Mouse (Mus musculus): Measurements from ENCODE around the gene Rps27. TPM values are rescaled to one million over a fixed set of nuclear protein-coding genes. Genes with fewer than 3 reads are reported as not detected.
A peak's percentile ranks its signal among the peaks of the same experiment; 100 is the strongest.

The Rps27 gene
- polyA plus RNA-seq, 1 experiment from 2014 or later: 1,443 TPM

- H3K9ac ChIP-seq (replicated peaks): no peak overlapping the region
- no peaks in the 10 kb centered on the region for H3K27me3 ChIP-seq
- no peaks in the 10 kb centered on the region for H3K9me3 ChIP-seq
- no peak overlapping the region for H3K4me2 ChIP-seq
- ATAC-seq (ENCODE audit: insufficient number of reproducible peaks, insufficient read depth, low FRiP score, low TSS enrichment, low read depth): no peak
- no peak overlapping the region for H3K4me3 ChIP-seq (replicated peaks)
- H3K27ac ChIP-seq: no peak overlapping the region
- peaks cover 26% of the 10 kb centered on the region for H3K36me3 ChIP-seq
- H3K4me1 ChIP-seq (replicated peaks): peaks cover 28% of the 10 kb centered on the region
- WGBS: 84% methylated on average over 6 of the region's 6 CpGs
Observed at GRCm38 (mm10) chr3:90250791-90251190, 37.3 kb upstream of the Rps27 start.

DNA sequence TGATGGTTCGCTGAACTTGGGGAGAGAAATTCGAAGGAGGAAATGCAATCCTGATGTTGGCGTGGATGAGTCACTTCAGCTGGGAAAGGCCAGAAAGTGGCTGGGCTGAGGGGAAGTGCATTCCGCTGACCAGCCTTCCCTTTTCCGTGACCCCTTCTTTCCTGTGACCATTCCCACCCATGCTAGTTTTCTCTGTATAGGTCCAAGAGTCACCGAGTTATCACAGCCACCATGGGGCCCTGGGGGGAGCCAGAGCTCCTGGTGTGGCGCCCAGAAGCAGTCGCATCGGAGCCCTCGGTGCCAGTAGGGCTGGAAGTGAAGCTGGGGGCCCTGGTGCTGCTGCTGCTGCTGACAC is 35.3 kb upstream of the Rps27 start:
- Histone ChIP-seq H3K4me1 (replicated peaks) (peaks cover 21% of the 10 kb centered on the region), H3K9ac (replicated peaks) (peak overlapping the region; percentile 65), H3K27ac (peak overlapping the region; percentile 95), H3K4me2 (peak overlapping the region; percentile 80), H3K9me3 (no peaks in the 10 kb centered on the region), H3K4me3 (replicated peaks) (peak overlapping the region; percentile 61), H3K27me3 (no peaks in the 10 kb centered on the region), H3K36me3 (peaks cover 26% of the 10 kb centered on the region)
- no peak for ATAC-seq (ENCODE audit: insufficient number of reproducible peaks, insufficient read depth, low FRiP score, low TSS enrichment, low read depth)
- WGBS: 5% methylated on average over 10 of the region's 10 CpGs

DNA sequence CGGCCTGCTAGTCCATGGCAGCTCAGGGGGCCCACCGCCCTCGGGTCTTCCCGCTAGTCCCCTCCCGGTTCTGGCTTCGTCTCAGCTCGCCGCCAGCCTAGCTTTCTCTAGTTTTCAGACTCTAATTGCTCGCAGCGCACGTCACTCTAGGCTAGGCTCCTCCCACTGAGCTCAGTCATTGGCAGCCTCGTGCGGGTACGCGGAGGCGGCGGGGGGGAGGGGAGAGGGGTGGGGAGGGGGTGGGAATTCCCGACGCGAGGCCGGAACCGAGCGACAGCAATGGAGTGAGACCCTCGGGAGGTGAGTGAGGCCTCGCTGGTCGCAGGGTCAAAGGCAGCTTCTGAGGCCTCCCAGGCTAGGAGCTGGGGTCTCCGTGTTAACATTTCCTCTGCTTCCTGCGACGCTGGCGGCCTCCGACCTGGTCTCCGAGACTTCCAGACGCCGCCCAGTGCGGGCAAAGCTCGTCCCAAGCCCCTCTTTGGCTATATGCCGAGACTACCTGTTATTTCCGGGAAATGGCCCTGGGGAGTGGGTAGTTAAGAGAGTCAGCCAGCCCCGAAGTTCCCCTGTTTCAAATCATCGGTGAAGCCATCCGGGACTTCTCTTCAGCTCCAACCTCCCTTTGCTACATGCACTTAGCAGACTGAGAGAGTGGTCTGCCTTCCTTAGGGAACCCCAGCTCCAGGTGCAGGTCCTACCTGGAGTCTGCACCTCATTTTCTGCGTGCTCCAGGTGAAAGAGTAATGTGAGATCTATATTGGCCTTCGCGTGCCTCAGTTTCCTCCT is 34.7 kb upstream of the Rps27 start, which contains the start of gene Slc39a1:
Slc39a1 (plus strand) TSS at position 213 of the 786 bp plus-strand sequence.
- Histone ChIP-seq H3K27me3 (no peaks in the 10 kb centered on the region), H3K4me1 (replicated peaks) (peaks cover 21% of the 10 kb centered on the region), H3K4me2 (peak within 1 kb of the TSS; percentile 80), H3K36me3 (peaks cover 26% of the 10 kb centered on the region), H3K9ac (replicated peaks) (peak within 1 kb of the TSS; percentile 65), H3K9me3 (no peaks in the 10 kb centered on the region), H3K27ac (peak within 1 kb of the TSS; percentile 95), H3K4me3 (replicated peaks) (peak within 1 kb of the TSS; percentile 61)
- WGBS: 0% methylated on average over 44 of the region's 44 CpGs
- peak; percentile 90 for ATAC-seq (ENCODE audit: insufficient number of reproducible peaks, insufficient read depth, low FRiP score, low TSS enrichment, low read depth)

DNA sequence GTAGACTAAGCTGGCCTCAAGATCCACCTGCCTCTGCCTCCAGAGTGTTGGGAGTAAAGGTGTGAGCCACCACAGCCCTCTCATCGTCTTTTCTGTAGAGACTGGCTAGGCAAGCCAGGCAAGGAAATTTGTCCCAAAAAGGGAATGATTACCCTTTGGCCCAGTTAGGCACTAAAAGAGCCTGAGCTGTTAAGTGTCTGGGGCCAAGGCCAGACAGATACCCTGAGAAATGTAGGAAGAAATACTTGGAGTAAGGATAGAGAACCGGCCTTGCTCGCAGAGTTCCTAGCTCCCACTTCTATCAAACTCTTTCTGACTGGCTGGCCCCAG is 34.1 kb upstream of the Rps27 start:
- peaks cover 24% of the 10 kb centered on the region for H3K4me1 ChIP-seq (replicated peaks)
- H3K27ac ChIP-seq: peak overlapping the region; percentile 95
- peaks cover 26% of the 10 kb centered on the region for H3K36me3 ChIP-seq
- WGBS: under 1% methylated on average over 3 of the region's 3 CpGs
- no peaks in the 10 kb centered on the region for H3K27me3 ChIP-seq
- no peaks in the 10 kb centered on the region for H3K9me3 ChIP-seq
- H3K9ac ChIP-seq (replicated peaks): peak overlapping the region; percentile 53
- H3K4me3 ChIP-seq (replicated peaks): peak overlapping the region; percentile 61
- peak; percentile 17; the same call in 1 of the 2 replicates for ATAC-seq (ENCODE audit: insufficient number of reproducible peaks, insufficient read depth, low FRiP score, low TSS enrichment, low read depth)
- H3K4me2 ChIP-seq: peak overlapping the region; percentile 80

DNA sequence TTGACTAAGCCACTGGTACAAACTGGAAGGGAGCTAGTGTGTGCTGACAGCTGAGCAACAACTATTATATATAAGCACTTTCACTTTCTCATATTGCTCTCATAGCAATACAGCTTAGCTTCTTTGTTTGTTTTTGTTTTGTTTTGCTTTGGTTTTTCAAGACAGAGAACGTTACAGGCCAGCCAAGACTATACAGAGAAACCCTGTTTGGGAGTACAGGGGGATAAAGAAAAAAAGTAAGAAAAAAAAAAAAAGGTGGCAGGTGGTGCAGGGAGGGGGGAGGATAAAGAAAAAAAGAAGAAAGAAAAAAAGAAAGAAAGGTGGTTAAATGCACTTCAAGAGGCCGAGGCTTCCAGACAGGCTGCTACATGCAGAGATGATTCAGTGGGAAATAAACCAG is 32.0 kb upstream of the Rps27 start:
- Histone ChIP-seq H3K27ac (no peak overlapping the region), H3K9ac (replicated peaks) (no peak overlapping the region), H3K9me3 (no peaks in the 10 kb centered on the region), H3K4me3 (replicated peaks) (no peak overlapping the region), H3K4me2 (no peak overlapping the region), H3K4me1 (replicated peaks) (peaks cover 27% of the 10 kb centered on the region), H3K36me3 (peaks cover 12% of the 10 kb centered on the region), H3K27me3 (no peaks in the 10 kb centered on the region)
- no peak for ATAC-seq (ENCODE audit: insufficient number of reproducible peaks, insufficient read depth, low FRiP score, low TSS enrichment, low read depth)
- 67% methylated on average over 2 of the region's 2 CpGs for WGBS

GRCm38 (mm10) chr3:90242984-90243775 is 29.7 kb upstream of the Rps27 start, which contains the start of gene Creb3l4:
TSS of gene Creb3l4 (minus strand) at chr3:90243512.
- peak; percentile 69 for ATAC-seq (ENCODE audit: insufficient number of reproducible peaks, insufficient read depth, low FRiP score, low TSS enrichment, low read depth)
- Histone ChIP-seq H3K4me2 (peak within 1 kb of the TSS; percentile 69), H3K9me3 (no peaks in the 10 kb centered on the region), H3K4me1 (replicated peaks) (peaks cover 14% of the 10 kb centered on the region), H3K27me3 (no peaks in the 10 kb centered on the region), H3K4me3 (replicated peaks) (peak within 1 kb of the TSS; percentile 38), H3K27ac (peak within 1 kb of the TSS; percentile 83), H3K9ac (replicated peaks) (peak within 1 kb of the TSS; percentile 45; the same call in 1 of the 2 replicates), H3K36me3 (no peaks in the 10 kb centered on the region)
- WGBS: 4% methylated on average over 19 of the region's 19 CpGs

DNA sequence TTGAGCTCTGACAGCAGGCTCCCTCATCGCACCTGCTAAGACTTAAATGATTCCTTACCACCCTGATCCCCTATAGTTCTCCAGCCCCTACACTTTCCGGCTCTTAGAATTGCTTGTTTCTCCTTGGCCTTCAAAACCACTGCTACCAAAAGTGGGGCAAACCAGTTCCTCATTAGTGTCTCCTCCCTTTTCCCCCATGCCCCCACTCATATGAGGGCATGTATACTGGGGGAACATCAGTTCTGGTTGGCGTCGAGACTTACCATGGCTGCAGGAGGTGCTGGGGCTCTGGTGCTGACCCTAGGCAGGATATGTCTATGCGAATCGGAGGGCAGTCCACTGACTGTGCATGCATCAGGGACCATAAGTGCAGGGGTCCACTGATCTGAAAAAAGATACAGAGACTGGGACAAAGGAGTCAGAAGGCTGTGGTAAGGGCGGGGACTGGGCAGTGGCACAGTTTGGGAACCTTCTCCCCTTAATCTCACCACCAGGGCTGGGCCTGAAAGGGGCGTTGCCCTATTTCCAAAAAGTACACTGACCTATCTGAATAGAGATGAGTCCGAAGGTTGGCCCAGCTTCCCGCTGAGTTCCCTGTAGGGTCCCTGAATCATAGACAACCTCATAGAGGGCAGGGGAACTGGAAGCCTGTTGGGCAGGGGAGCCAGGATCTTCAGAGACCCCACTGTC is 28.4 kb upstream of the Rps27 start:
- ATAC-seq (ENCODE audit: insufficient number of reproducible peaks, insufficient read depth, low FRiP score, low TSS enrichment, low read depth): no peak
- WGBS: 85% methylated on average over 10 of the region's 10 CpGs
- peaks cover 2% of the 10 kb centered on the region; the same call in 1 of the 2 replicates for H3K36me3 ChIP-seq
- H3K4me1 ChIP-seq (replicated peaks): peaks cover 11% of the 10 kb centered on the region
- H3K9ac ChIP-seq (replicated peaks): no peak overlapping the region
- H3K4me2 ChIP-seq: peak overlapping the region; percentile 69
- H3K9me3 ChIP-seq: no peaks in the 10 kb centered on the region
- no peak overlapping the region; the same call in 1 of the 2 replicates for H3K4me3 ChIP-seq (replicated peaks)
- no peak overlapping the region for H3K27ac ChIP-seq
- no peaks in the 10 kb centered on the region for H3K27me3 ChIP-seq

DNA sequence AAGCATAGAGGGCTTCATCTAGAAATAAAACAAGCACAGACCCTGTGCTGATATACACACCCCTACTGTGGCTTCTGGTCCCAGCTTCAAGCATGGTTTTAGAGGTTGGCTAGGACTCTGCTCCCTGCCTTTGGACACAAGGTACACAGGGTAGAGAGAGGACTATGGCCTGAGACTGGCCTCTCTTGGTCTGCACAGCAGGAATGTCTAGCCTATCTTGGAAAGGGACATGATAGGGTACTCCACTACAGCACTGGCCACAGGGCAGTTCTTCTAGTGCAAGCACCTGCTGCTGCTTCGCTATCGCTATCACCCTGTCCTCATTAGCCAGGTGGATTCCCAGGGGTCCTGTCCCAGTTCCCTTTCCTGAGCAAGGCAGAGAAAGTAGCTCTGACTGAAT is 27.8 kb upstream of the Rps27 start:
- no peak overlapping the region for H3K4me2 ChIP-seq
- peaks cover 11% of the 10 kb centered on the region for H3K4me1 ChIP-seq (replicated peaks)
- peaks cover 6% of the 10 kb centered on the region for H3K36me3 ChIP-seq
- ATAC-seq (ENCODE audit: insufficient number of reproducible peaks, insufficient read depth, low FRiP score, low TSS enrichment, low read depth): no peak
- no peaks in the 10 kb centered on the region for H3K27me3 ChIP-seq
- H3K4me3 ChIP-seq (replicated peaks): no peak overlapping the region
- no peak overlapping the region for H3K9ac ChIP-seq (replicated peaks)
- no peaks in the 10 kb centered on the region for H3K9me3 ChIP-seq
- 91% methylated on average over 2 of the region's 2 CpGs for WGBS
- no peak overlapping the region for H3K27ac ChIP-seq

GRCm38 (mm10) chr3:90231507-90232333 is 18.3 kb upstream of the Rps27 start, which contains the start of gene Jtb:
TSS of gene Jtb (plus strand) at chr3:90231597.
- H3K9ac ChIP-seq (replicated peaks): peak within 1 kb of the TSS; percentile 78
- peak within 1 kb of the TSS; percentile 88 for H3K4me2 ChIP-seq
- no peaks in the 10 kb centered on the region for H3K27me3 ChIP-seq
- WGBS: under 1% methylated on average over 61 of the region's 61 CpGs
- H3K9me3 ChIP-seq: peaks cover 5% of the 10 kb centered on the region; the same call in 1 of the 2 replicates
- H3K36me3 ChIP-seq: peaks cover 28% of the 10 kb centered on the region
- peak within 1 kb of the TSS; percentile 90 for H3K27ac ChIP-seq
- H3K4me1 ChIP-seq (replicated peaks): peaks cover 9% of the 10 kb centered on the region
- ATAC-seq (ENCODE audit: insufficient number of reproducible peaks, insufficient read depth, low FRiP score, low TSS enrichment, low read depth): peak; percentile 91
- H3K4me3 ChIP-seq (replicated peaks): peak within 1 kb of the TSS; percentile 64

DNA sequence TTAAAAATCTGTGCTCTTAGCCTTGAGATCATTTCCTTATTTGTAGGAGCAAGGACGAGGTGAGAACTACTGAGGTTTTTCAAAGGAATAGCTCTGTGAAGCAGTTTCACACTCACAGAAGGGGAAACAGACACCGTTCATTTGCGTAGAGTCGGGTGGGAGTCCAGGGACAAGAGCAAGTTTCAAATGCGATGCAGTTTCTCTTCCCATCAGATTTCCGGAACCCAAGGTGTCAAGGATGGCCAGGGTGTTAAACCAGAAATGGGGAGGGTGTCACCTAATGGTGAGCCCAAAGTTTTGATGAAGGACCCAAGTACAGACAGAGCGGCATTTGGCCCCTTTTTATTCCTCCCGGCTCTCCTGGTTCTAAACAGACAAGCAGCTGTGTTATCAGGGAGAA is 17.6 kb upstream of the Rps27 start:
- ATAC-seq (ENCODE audit: insufficient number of reproducible peaks, insufficient read depth, low FRiP score, low TSS enrichment, low read depth): no peak
- H3K27me3 ChIP-seq: no peaks in the 10 kb centered on the region
- H3K36me3 ChIP-seq: peaks cover 24% of the 10 kb centered on the region
- H3K9ac ChIP-seq (replicated peaks): peak overlapping the region; percentile 78
- peak overlapping the region; percentile 88 for H3K4me2 ChIP-seq
- WGBS: 14% methylated on average over 8 of the region's 8 CpGs
- H3K4me3 ChIP-seq (replicated peaks): peak overlapping the region; percentile 64
- H3K4me1 ChIP-seq (replicated peaks): peaks cover 9% of the 10 kb centered on the region
- H3K9me3 ChIP-seq: peaks cover 5% of the 10 kb centered on the region; the same call in 1 of the 2 replicates
- peak overlapping the region; percentile 90; the same call in 1 of the 2 replicates for H3K27ac ChIP-seq

All from limb, embryonic 12.5 days (tissue).